Mouse (Mus musculus): ENCODE results near the gene Map3k11.

The Map3k11 gene

DNA sequence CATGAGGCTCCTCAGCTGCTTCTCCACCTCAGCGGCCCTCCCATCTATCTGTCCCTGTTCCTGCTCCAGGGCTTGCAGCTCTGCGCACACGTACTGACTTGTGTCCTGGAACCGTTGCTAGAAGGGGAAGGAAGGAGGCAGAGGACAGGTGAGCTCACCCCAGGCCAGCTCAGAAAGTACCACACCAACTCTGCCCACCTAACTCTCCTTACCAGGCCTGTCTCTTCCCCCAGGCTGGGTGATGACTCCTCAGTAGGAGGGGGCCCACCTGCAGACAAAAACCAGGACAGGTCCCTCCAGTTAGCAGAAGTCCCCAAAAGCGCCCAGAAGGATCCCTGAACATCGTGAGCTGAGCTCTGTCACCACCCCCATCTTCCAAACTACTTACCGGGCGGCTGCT lies 22.0 kb downstream of the Map3k11 start:
- DNase-seq (ENCODE audit: low spot score in 2 of 2) = no peak

DNA sequence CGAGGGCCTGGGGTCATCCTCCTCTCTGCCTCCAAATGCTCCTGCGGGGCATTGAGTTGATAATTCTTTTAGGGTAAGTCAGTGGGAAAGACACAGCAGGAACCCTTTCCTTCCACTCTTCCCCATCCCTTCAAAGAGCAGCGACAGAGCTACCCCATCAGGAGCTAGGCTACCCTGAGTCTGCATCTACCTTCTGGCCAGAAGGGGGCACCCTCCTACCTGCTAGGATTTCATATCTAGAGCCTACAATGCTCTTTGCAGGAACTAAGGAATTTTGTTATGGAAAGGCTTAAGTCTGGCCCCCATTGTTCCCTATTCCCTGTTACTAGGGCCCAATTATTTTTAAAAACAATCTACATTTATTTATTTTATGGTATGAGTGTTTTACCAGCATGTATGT lies 22.7 kb downstream of the Map3k11 start:
- peak; percentile 54 to 67 for DNase-seq (ENCODE audit: low spot score in 2 of 2)

GRCm38 (mm10) chr19:5711907-5712460 lies 23.4 kb downstream of the Map3k11 start:
- DNase-seq (ENCODE audit: low spot score in 2 of 2) = peak; percentile 56 to 57

DNA sequence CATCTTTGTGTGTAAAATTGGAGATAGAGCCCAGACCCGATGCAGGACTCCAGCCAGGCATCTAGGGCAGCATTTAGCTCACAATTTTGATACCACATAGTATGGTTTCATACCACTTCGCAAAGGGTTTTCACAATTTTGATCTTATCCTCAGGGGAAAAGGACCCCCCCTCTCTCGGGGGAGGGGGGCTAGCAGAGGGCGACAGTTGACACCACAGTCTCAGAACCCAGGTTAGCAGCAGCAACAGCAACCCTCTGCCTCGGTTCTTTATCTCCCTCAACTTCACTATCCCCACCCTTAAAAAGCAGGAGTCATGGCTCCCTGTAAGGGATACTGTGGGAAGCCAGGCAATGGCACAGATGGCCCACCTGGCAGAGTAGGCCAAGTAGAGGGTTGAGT lies 24.7 kb downstream of the Map3k11 start:
- no peak for DNase-seq (ENCODE audit: low spot score in 2 of 2)

- peak in 1 of 2 experiments; percentile 45 for DNase-seq (ENCODE audit: low spot score in 2 of 2)
These were observed 25.2 kb downstream of the Map3k11 start for GRCm38 (mm10) chr19:5713730-5714129.

GRCm38 (mm10) chr19:5715793-5716688 lies 27.5 kb downstream of the Map3k11 start:
- DNase-seq (ENCODE audit: low spot score in 2 of 2) = peak; percentile 50 to 67

DNA sequence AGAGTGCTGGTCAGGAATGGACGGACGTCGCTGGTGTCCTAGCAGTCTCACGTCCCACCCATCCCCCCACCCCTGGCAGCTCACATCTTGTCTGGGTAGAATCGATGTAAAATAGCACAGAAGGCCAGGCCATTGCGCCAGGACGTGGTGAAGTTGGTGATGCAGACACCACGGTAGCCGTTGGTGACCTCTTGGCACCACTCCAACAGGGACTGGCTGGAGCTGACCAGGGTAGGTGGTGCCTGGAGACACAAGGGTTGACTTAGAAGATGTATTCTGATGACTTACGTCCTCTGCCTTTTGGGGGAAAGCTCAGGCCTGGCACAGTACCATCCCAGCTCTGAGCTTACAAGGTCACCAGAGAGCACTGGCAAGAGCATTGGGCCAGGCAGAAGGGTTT lies 28.4 kb downstream of the Map3k11 start:
- no peak for DNase-seq (ENCODE audit: low spot score in 2 of 2)

- DNase-seq (ENCODE audit: low spot score in 2 of 2) = no peak
These were observed 32.7 kb downstream of the Map3k11 start for GRCm38 (mm10) chr19:5721233-5721632.

GRCm38 (mm10) chr19:5722848-5723425 lies 34.4 kb downstream of the Map3k11 start:
- peak; percentile 48 to 67 for DNase-seq (ENCODE audit: low spot score in 2 of 2)

DNA sequence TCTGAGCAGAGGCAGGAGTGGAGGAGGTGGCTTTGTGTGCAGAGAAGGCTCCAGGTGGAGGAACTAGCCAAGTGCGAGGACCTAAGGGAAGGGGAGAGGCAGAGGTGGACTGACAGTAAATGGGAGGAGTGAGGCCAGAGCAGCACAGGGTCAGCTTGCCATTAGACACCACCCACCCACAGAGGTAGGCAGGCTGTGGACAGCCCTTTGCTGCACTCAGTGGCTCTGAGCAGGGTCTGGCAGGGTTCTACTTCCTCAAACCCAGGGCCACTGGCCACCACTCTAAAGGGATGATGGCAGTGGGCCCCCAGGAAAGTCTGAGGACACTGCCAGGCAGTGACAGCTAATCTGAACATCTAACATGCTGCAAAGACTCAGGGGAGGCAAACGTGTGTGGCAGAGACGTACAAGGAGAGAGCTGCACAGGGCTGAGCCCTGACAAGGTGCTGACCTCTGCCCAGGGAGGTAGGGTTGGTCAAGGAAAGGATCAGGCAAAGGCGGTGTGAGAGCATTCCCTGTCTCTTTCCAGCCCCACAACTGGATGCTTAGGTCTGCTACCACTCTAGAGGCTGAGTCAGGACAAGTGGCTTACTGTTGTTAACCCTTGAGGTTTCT lies 35.5 kb downstream of the Map3k11 start:
- no peak for DNase-seq (ENCODE audit: low spot score in 2 of 2)

- DNase-seq (ENCODE audit: low spot score in 2 of 2) = peak; percentile 81 to 87
These were observed 36.0 kb downstream of the Map3k11 start for GRCm38 (mm10) chr19:5724549-5724941.

DNA sequence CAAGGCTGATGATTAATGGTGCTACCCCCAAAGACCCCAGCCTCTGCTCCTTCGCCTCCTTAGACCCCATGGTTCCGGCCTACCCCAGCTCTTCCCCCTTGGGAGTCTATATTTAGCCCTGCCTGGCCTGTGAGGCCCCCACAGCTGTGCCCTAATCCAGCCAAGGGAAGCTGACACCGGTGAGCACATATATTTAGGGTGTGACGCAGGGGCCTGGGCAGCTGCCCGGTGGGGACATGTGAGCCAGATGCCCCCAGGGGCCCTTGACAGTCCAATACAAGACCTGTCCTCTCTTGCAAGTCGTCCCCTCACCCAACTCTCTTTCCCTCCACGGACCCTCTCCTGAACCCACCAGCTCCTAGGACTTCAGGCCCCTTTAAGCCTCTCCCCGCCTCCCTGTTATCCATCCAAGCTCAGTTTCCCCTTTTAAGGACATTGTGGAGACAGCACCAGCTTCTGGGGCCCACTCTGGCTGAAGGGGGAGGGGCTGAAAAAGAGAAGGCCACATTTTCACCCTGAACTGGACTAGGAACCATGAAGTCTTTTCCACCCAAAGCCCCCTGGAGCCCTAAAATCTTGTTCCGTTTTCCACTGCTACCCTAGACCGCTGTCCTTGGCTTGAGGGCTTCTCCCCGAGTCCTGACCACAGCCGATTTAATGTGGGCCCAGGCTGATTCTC lies 36.6 kb downstream of the Map3k11 start:
- peak in 1 of 2 experiments; percentile 40 for DNase-seq (ENCODE audit: low spot score in 2 of 2)

DNA sequence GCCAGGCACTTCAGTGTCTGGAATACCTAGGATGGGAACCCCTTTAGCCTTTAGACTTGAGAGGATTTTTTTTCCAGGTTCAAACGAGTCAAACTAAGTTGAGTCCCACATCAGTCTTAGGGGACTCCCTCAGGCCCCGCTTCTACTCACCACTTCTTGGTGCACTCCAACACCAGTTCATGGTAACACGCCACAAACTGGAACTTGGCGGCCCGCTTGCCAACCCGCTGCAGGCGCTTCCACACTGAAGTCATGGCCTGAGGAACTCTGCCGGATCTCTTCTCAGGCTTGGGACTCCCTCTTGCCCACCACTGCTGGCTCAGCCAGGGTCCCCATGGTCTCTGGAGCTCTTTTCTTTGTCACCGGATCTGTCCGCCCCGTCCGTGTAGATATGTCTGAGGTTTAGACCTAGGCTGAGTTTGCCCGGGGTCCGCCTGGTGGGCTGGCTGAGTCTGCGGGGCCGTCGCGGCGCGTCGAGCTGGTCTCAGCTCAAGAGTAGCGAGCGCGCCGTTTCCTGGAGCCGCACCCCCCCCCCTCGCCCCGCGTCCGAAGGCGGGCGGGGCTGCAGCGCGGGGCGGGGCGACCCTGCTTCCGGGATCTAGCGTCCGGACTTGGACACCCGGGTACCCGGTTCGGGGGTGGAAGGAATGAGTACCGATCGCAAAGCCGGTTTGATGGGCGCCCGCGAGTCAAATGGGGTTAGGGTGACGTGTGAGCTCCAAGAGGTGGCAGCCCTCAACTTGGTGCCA lies 37.4 kb downstream of the Map3k11 start, which contains the start of gene Ehbp1l1:
TSS of gene Ehbp1l1 (minus strand) at position 551 of the 749 bp plus-strand sequence.
- DNase-seq (ENCODE audit: low spot score in 2 of 2) = peak; percentile 79

- peak; percentile 62 to 79 for DNase-seq (ENCODE audit: low spot score in 2 of 2)
These were observed 38.5 kb downstream of the Map3k11 start for GRCm38 (mm10) chr19:5726961-5727578.

DNA sequence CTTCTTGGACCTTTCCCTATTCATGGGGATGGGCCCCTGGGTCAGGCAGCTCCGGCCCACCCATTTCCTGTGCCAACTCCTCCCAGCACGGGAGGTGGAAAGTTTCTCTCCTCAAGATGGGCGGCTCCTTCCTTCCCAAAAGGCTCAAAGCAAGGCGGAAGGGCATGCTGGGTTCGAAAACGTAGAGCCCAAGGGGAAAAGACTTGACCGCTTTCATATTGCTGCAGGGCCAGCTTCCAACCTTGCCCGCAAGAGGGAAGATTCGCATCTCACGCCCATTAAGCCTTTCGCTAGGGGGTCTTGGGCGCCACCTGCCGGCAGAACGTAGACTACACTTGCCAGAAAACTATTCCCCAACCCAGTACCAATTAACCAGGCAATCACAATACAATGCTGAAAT lies 39.2 kb downstream of the Map3k11 start:
- DNase-seq (ENCODE audit: low spot score in 2 of 2) = peak; percentile 81 to 88

- DNase-seq (ENCODE audit: low spot score in 2 of 2) = peak in 1 of 2 experiments; percentile 20
These were observed 40.3 kb downstream of the Map3k11 start for GRCm38 (mm10) chr19:5728631-5729443.

DNA sequence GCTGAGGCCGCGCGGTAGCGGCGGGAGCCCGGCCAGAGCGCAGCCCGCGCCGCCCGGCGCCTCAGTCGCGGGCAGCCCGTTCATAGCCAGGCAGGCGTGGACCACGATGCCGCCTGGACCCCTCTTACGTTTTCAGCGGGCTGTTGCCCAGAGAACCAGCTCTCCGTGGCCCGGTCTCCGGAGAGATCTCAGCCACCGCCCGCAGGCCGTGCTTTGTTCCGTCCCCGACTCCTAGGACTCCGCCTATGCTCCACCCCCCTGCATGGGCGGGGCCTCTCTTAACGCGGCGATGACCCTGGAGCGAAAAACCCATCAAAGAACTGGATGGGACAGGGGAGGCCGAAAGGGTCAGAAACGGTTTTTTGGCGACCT lies 40.9 kb downstream of the Map3k11 start, which contains the start of gene Fam89b:
TSS of gene Fam89b (minus strand) at position 210 of the 372 bp plus-strand sequence.
- DNase-seq (ENCODE audit: low spot score in 2 of 2) = peak; percentile 88 to 92

GRCm38 (mm10) chr19:5730314-5731186 lies 42.0 kb downstream of the Map3k11 start:
- peak in 1 of 2 experiments; percentile 21 for DNase-seq (ENCODE audit: low spot score in 2 of 2)
